Mouse (Mus musculus) heart, adult 11 months (tissue): ENCODE data around the gene Lgr4.

Experiments used
- DNase-seq: peaks from one replicate; pipeline ENCODE4 v3.0.0; 2022

The Lgr4 gene

GRCm38 (mm10) chr2:110036265-110036664, 118.8 kb downstream of the Lgr4 start:
- no peak for DNase-seq

DNA sequence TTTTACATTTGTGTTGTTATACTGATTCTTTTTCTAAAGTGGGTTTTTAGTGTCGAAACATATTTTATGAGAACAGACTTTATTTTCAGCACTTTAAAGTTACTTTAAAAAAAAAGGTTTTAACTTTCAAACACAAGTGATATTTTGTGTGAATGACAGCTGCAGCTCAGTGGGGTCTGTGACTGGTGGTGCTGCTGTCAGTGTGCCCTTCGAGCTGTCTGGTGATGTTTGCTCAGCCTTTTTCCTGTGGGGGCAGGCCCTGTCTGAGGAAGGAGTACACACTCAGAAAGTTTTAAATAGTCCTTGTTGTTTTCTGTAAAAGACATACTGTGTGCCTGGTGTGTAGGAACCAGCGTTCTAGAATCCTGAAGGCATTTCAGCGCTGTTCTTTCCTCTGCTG, 119.2 kb downstream of the Lgr4 start:
- DNase-seq, result no peak

GRCm38 (mm10) chr2:110037221-110037620, 119.8 kb downstream of the Lgr4 start:
- no peak for DNase-seq

GRCm38 (mm10) chr2:110038341-110038740, 120.9 kb downstream of the Lgr4 start:
- DNase-seq, result no peak

DNA sequence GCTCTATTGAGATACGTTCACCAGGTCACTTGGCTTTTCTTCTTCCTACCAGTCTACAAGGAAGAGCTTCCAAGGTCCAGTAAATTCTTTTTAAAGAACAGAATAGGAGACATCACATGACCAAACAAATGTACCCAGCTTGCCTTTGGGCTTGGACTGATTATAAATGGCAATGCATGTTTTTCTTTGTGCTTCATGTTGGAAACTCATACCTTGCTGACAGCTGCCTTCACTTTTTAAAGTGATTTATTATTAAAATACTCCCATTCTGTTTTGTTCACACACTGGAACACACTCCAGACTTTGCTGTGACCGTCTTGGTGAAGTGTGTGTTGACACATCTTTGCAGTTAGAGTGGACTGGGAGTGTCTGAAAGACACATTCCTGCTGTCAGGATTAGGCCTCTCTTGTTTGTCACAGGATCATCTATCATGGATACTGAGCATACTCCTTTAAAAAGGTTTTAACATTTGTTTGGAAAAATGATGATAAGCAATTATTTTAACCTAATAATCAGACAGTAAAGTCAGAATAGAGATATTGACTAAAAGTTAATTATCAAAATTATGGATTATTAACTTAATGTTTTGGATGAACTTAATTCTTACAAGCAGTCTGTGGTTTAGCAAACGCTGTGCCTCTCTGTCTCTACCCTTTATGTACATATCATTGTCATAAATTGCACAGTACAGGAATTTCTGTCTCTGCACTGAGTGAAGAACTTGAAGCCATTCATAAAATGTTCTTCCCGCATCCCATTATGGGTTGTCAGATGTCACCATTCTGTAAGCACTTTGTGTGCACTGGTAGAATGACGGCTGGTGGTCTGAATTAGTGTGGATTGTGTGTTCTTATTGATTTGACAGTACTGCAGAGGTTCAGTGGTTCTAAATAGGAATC, 125.7 kb downstream of the Lgr4 start:
- DNase-seq, result no peak

DNA sequence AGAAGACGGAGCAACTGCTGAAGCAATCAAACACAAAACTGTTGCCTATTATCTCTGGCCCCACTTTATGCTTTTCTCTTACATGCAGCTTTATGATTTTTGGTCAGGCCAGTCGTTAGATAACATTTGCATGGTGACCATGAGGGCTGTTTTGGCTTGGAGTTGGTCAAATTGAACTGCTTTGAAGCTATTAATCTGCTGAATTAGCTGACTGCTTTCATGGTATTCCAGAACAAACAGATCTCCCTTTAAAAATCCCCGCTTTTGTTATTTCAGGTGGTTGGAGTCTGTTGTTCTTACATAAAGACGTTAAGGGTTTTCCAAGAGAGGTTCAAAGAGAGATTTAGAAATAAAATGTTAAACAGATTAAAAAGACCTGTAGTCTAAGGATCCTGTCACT, 141.0 kb downstream of the Lgr4 start:
- DNase-seq, result no peak

DNA sequence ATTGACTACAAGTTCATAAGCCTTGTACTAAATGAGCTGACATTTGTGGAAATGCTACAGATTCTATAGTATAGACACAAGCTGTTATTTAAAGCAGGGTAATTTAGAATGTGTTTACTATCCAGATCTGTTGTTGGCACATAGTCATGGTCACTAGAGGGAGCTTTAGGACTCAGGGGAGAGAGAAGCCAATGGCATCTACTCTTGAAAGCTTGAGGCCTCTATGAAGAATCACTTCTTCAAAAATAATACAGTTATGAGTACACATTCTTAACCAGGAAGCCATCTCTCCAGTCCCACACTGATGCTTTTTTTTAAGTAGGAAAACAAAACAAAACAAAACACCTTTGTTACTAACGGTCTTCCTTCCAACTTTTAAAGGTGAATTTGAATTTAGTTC, 145.7 kb downstream of the Lgr4 start:
- DNase-seq, result no peak
